Mouse (Mus musculus) hindbrain, embryonic 10.5 days (tissue): Measurements from ENCODE around the gene Rapgef5. TPM values are rescaled to one million over a fixed set of nuclear protein-coding genes. Genes with fewer than 3 reads are reported as not detected.
"Not testable (repeated sequence)": the region's sequence is repeated elsewhere in the genome, so short reads cannot be mapped to it uniquely, and the experiment has no call there.

Experiments
- DNase-seq: peaks from one replicate; pipeline ENCODE4 v3.0.0-alpha.2; 2017; ENCODE audit warnings: low spot score
- H3K27ac ChIP-seq: fragments of 300-500 bp; sonication (generic); 2 replicates; pipeline ENCODE4 v1.5.1; 2016; ENCODE audit warnings: mild to moderate bottlenecking, moderate library complexity
- H3K27me3 ChIP-seq: fragments of 300-500 bp; sonication (generic); 2 replicates; pipeline ENCODE4 v1.6.1; 2016; ENCODE audit warnings: mild to moderate bottlenecking; ENCODE audit not compliant: poor library complexity, insufficient read depth, severe bottlenecking
- H3K36me3 ChIP-seq: fragments of 300-500 bp; sonication (generic); 2 replicates; pipeline ENCODE4 v1.6.1; 2016; ENCODE audit warnings: mild to moderate bottlenecking, moderate library complexity
- H3K4me1 ChIP-seq: fragments of 300-500 bp; sonication (generic); replicated peaks from 2 replicates; pipeline ENCODE4 v1.6.1; 2016; ENCODE audit warnings: mild to moderate bottlenecking
- H3K4me3 ChIP-seq: fragments of 300-500 bp; sonication (generic); 2 replicates; pipeline ENCODE4 v1.5.1; 2016; ENCODE audit warnings: mild to moderate bottlenecking, moderate library complexity
- H3K9me3 ChIP-seq: fragments of 300-500 bp; sonication (generic); 2 replicates; pipeline ENCODE4 v1.6.1; 2016; ENCODE audit warnings: mild to moderate bottlenecking, moderate library complexity
- WGBS: fragments of 180-500 bp; shearing (Covaris S2); methylation state at CpG from one replicate; pipeline ENCODE4 v1.1.7; 2016; 5-methylcytosine and 5-hydroxymethylcytosine counted together
- polyA plus RNA-seq: library from polyadenylated mRNA; unstranded; fragments of >200 nt; fragmentation: Nextera tagmentation; extraction: Ambion mirVana; gene quantifications from 2 replicates; pipeline ENCODE4 v1.2.1, GENCODE M21; 2016

Gene Rapgef5
- polyA plus RNA-seq, 1 experiment from 2014 or later, result 16.0 TPM

GRCm38 (mm10) chr12:117776841-117777240 lies 260.6 kb downstream of the Rapgef5 start:
- Histone ChIP-seq H3K36me3 (no peaks in the 10 kb centered on the region), H3K4me3 (no peak overlapping the region), H3K27me3 (no peaks in the 10 kb centered on the region; the same call in 1 of the 2 replicates), H3K4me1 (no peaks in the 10 kb centered on the region), H3K9me3 (no peaks in the 10 kb centered on the region), H3K27ac (no peak overlapping the region)
- WGBS, result 66% methylated on average over 5 of the region's 5 CpGs
- DNase-seq, result no peak

- no peak overlapping the region for H3K27ac ChIP-seq
- WGBS, result 48% methylated on average over 2 of the region's 2 CpGs
- no peak for DNase-seq
- H3K9me3 ChIP-seq, result no peaks in the 10 kb centered on the region
- H3K27me3 ChIP-seq, result no peaks in the 10 kb centered on the region
- no peak overlapping the region for H3K4me3 ChIP-seq
- H3K4me1 ChIP-seq, result peaks cover 10% of the 10 kb centered on the region
- H3K36me3 ChIP-seq, result no peaks in the 10 kb centered on the region
Observed at GRCm38 (mm10) chr12:117781360-117781759, 265.1 kb downstream of the Rapgef5 start.

DNA sequence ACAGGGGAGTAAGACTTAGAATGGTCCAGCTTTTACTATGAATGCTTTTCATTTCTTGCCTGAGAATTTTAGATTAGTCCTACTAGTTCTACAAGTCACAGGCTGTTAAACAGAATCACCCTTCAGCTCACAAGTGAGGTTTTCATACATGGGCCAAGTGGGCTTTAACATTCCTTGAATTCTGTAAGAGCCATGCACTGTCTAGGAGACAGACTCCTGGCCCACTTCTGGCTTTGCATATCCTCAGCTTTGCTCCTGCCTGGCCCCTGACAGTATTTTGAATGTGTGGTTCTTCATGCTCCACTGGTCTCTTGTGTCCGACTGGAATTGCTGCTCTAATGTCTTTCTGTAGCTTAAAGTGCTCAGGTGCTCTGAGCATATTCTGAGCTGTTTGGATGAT lies 267.1 kb downstream of the Rapgef5 start:
- no peak for DNase-seq
- H3K4me3 ChIP-seq, result no peak overlapping the region
- WGBS, result 36% methylated on average over 1 of the region's 1 CpGs
- H3K27ac ChIP-seq, result peak overlapping the region; percentile 29; the same call in 1 of the 2 replicates
- no peaks in the 10 kb centered on the region for H3K36me3 ChIP-seq
- H3K27me3 ChIP-seq, result peaks cover 4% of the 10 kb centered on the region
- no peaks in the 10 kb centered on the region for H3K9me3 ChIP-seq
- H3K4me1 ChIP-seq, result peaks cover 19% of the 10 kb centered on the region

- Histone ChIP-seq H3K27me3 (peaks cover 4% of the 10 kb centered on the region), H3K4me3 (no peak overlapping the region), H3K27ac (no peak overlapping the region), H3K4me1 (peaks cover 31% of the 10 kb centered on the region), H3K9me3 (no peaks in the 10 kb centered on the region), H3K36me3 (no peaks in the 10 kb centered on the region)
- WGBS, result 14% methylated on average over 6 of the region's 6 CpGs
- DNase-seq, result no peak
Observed at GRCm38 (mm10) chr12:117786621-117787020, 270.3 kb downstream of the Rapgef5 start.

GRCm38 (mm10) chr12:117788513-117789011 lies 272.3 kb downstream of the Rapgef5 start:
- 13% methylated on average over 24 of the region's 24 CpGs for WGBS
- Histone ChIP-seq H3K9me3 (no peaks in the 10 kb centered on the region), H3K27ac (peak overlapping the region; percentile 84), H3K4me1 (peaks cover 26% of the 10 kb centered on the region), H3K4me3 (peak overlapping the region; percentile 51), H3K27me3 (peaks cover 4% of the 10 kb centered on the region), H3K36me3 (no peaks in the 10 kb centered on the region)
- DNase-seq, result peak; percentile 49

DNA sequence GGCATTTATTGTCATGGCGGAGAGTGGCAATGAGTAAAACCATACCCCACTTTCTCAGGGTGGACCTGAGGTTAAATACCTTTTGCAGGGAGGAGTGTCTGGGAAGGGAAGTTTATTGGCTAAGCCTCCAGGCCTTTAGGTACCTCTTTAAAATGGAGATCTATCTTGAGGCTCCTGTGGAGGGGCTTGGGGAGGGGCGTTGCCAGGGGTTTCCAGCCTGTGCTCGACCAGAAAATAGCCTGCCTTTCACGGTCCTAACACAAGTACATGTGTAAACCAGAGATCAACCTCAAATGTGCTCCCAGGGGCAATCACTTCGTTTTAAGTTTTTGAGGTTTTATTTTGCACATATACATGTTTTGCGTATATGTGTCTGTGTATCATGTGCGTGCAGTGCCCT lies 272.7 kb downstream of the Rapgef5 start:
- peaks cover 22% of the 10 kb centered on the region for H3K4me1 ChIP-seq
- H3K27ac ChIP-seq, result peak overlapping the region; percentile 84
- peak overlapping the region; percentile 51 for H3K4me3 ChIP-seq
- peaks cover 4% of the 10 kb centered on the region for H3K27me3 ChIP-seq
- peak; percentile 42 for DNase-seq
- no peaks in the 10 kb centered on the region for H3K36me3 ChIP-seq
- 16% methylated on average over 7 of the region's 7 CpGs for WGBS
- H3K9me3 ChIP-seq, result no peaks in the 10 kb centered on the region

GRCm38 (mm10) chr12:117795303-117795702 lies 279.0 kb downstream of the Rapgef5 start:
- no peak overlapping the region for H3K4me3 ChIP-seq
- no peaks in the 10 kb centered on the region for H3K27me3 ChIP-seq
- H3K27ac ChIP-seq, result no peak overlapping the region
- DNase-seq, result no peak
- H3K9me3 ChIP-seq, result no peaks in the 10 kb centered on the region
- H3K36me3 ChIP-seq, result no peaks in the 10 kb centered on the region
- H3K4me1 ChIP-seq, result no peaks in the 10 kb centered on the region
- 83% methylated on average over 4 of the region's 4 CpGs for WGBS

DNA sequence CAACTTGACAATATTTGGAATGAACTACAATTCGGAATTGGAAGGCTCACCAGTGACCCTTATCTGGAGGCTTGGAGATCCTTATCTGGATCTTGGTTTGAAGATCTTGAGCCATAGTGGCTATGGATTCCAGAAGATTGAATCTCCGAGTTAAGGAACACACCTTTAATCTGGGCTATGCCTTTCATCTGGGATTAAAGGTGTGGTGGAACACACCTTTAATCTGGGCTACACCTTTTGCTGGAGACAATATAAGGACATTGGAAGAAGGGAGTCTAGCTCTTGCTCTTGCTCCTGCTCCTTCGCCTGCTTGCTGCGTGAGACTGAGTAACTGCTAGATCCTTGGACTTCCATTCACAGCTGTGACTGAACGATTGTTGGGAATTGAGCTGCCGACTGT lies 287.7 kb downstream of the Rapgef5 start, which contains the start of gene Cdca7l:
Gene Cdca7l, plus strand, starts transcription at position 301 of the 400 bp plus-strand sequence.
- Histone ChIP-seq H3K27me3 (peaks cover 15% of the 10 kb centered on the region), H3K4me1 (peaks cover 31% of the 10 kb centered on the region)
- H3K9me3 ChIP-seq, DNase-seq, H3K36me3 ChIP-seq, H3K27ac ChIP-seq, H3K4me3 ChIP-seq: not testable (repeated sequence)
- 93% methylated on average over 2 of the region's 6 CpGs for WGBS

- H3K27ac ChIP-seq, result no peak overlapping the region
- DNase-seq, result no peak
- H3K27me3 ChIP-seq, result peaks cover 18% of the 10 kb centered on the region
- peaks cover 47% of the 10 kb centered on the region for H3K4me1 ChIP-seq
- no peaks in the 10 kb centered on the region for H3K9me3 ChIP-seq
- no peaks in the 10 kb centered on the region for H3K36me3 ChIP-seq
- H3K4me3 ChIP-seq, result no peak overlapping the region
- 81% methylated on average over 4 of the region's 4 CpGs for WGBS
Observed at GRCm38 (mm10) chr12:117805576-117805975, 289.3 kb downstream of the Rapgef5 start.

DNA sequence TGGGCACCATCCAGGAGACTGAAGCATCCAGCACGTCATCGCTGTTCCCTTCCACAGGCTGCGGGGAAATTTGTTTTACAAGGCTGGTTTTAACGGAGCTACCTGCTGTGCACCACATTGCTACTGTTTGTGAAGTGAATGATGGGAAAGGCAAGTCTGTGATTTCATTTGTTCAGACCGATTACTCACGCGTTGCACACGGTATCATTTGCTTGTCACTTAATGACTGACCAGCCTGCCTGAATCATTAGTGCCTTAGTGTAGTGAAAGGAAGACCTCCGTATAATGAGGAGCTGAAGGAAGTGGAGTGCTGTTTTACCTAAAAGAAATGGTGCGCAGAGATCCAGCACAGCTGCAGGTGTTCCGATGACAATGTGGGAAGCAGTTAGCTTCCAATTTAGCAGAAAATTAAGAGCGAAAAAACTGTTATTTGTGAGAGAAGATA lies 289.8 kb downstream of the Rapgef5 start:
- Histone ChIP-seq H3K36me3 (no peaks in the 10 kb centered on the region), H3K4me3 (no peak overlapping the region), H3K9me3 (no peaks in the 10 kb centered on the region), H3K4me1 (peaks cover 47% of the 10 kb centered on the region), H3K27me3 (peaks cover 18% of the 10 kb centered on the region), H3K27ac (no peak overlapping the region)
- no peak for DNase-seq
- WGBS, result 35% methylated on average over 12 of the region's 12 CpGs

DNA sequence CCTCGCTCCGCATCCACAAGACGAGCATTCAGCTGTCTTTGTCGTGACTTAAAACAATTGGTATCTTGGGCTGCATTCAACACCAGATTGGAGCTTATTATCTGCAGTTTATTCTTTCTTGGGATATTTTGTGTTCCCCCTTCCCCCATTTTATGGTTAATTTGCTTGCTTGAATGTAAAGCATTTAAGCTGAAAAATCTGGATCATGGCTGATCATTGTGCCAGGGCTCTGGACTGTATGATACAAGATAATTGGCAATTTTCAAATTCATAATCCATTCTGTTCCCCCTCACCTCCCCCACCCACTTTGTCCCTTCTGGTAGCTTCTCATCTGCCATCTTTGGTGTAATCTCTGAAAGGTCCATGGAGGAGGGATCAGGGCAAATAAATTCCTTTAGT lies 290.2 kb downstream of the Rapgef5 start:
- Histone ChIP-seq H3K4me1 (peaks cover 47% of the 10 kb centered on the region), H3K4me3 (no peak overlapping the region)

DNA sequence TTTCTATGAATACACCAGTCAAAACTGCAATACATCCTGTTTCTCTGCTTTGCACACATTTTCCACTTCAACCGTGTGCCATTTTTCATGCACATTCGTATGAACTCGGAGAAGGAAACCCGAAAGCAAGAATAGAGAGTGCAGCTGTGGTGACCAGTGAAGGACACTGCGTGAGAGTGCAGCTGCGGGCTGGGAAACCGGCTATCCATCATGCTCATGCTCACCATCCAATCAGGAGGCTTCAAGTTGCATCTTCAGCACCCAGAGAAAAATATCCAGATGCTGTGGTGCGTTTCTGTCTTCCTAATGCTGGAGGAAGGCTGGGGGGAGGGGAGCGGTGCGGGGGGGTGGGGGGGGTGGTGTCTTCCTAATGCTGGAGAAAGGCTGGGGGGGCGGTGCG lies 291.4 kb downstream of the Rapgef5 start:
- peak overlapping the region; percentile 40 for H3K4me3 ChIP-seq
- peaks cover 18% of the 10 kb centered on the region for H3K27me3 ChIP-seq
- WGBS, result 34% methylated on average over 12 of the region's 12 CpGs
- DNase-seq, result no peak
- peak overlapping the region; percentile 69; the same call in 1 of the 2 replicates for H3K27ac ChIP-seq
- H3K4me1 ChIP-seq, result peaks cover 47% of the 10 kb centered on the region
- no peaks in the 10 kb centered on the region for H3K9me3 ChIP-seq
- H3K36me3 ChIP-seq, result no peaks in the 10 kb centered on the region

More for the DNA sequence above, 290.2 kb downstream of the Rapgef5 start:
- H3K36me3 ChIP-seq, result no peaks in the 10 kb centered on the region
- no peak overlapping the region for H3K27ac ChIP-seq
- 50% methylated on average over 4 of the region's 4 CpGs for WGBS
- H3K9me3 ChIP-seq, result no peaks in the 10 kb centered on the region
- no peak for DNase-seq
- H3K27me3 ChIP-seq, result peaks cover 18% of the 10 kb centered on the region

- Histone ChIP-seq H3K36me3 (no peaks in the 10 kb centered on the region), H3K4me3 (peak overlapping the region; percentile 40), H3K27ac (peak overlapping the region; percentile 69), H3K9me3 (no peaks in the 10 kb centered on the region), H3K4me1 (peaks cover 47% of the 10 kb centered on the region), H3K27me3 (peaks cover 18% of the 10 kb centered on the region)
- DNase-seq, result peak; percentile 18
- WGBS, result 44% methylated on average over 17 of the region's 17 CpGs
Observed at GRCm38 (mm10) chr12:117808355-117809326, 292.4 kb downstream of the Rapgef5 start.
